Mouse (Mus musculus) intestine, postnatal 0 days (tissue): ENCODE data around the gene Scarf2. TPM values are rescaled to one million over a fixed set of nuclear protein-coding genes. Genes with fewer than 3 reads are reported as not detected.

ENCODE experiments used
- ATAC-seq: fragments of 200-750 bp; cut with Nextera tagmentation; 2 replicates; pipeline ENCODE4 v1.8.0; 2017; ENCODE audit warnings: mild to moderate bottlenecking, moderate TSS enrichment, moderate library complexity
- H3K27ac ChIP-seq: fragments of 300-500 bp; sonication (generic); 2 replicates; pipeline ENCODE4 v1.5.1; 2014; ENCODE audit warnings: mild to moderate bottlenecking, low read depth, low read length, moderate library complexity
- H3K27me3 ChIP-seq: fragments of 300-500 bp; sonication (generic); replicated peaks from 2 replicates; pipeline ENCODE4 v1.6.1; 2014; ENCODE audit warnings: low read length, mixed read lengths; ENCODE audit not compliant: control insufficient read depth, insufficient read depth
- H3K36me3 ChIP-seq: fragments of 300-500 bp; sonication (generic); 2 replicates; pipeline ENCODE4 v1.6.1; 2014; ENCODE audit warnings: mild to moderate bottlenecking, moderate library complexity; ENCODE audit not compliant: control insufficient read depth, insufficient read depth
- H3K4me1 ChIP-seq: fragments of 300-500 bp; sonication (generic); replicated peaks from 2 replicates; pipeline ENCODE4 v1.6.1; 2014; ENCODE audit warnings: antibody characterized with exemption, low read length, mixed read lengths; ENCODE audit not compliant: control insufficient read depth, insufficient read depth
- H3K4me2 ChIP-seq: fragments of 300-500 bp; sonication (generic); replicated peaks from 2 replicates; pipeline ENCODE4 v1.6.1; 2014; ENCODE audit warnings: low read depth, mild to moderate bottlenecking, moderate library complexity
- H3K4me3 ChIP-seq: fragments of 300-500 bp; sonication (generic); 2 replicates; pipeline ENCODE4 v1.5.1; 2014; ENCODE audit warnings: low read depth, low read length
- H3K9ac ChIP-seq: fragments of 300-500 bp; sonication (generic); 2 replicates; pipeline ENCODE4 v1.6.1; 2014; ENCODE audit warnings: mild to moderate bottlenecking, low read depth, low read length
- H3K9me3 ChIP-seq: fragments of 300-500 bp; sonication (generic); 2 replicates; pipeline ENCODE4 v1.6.1; 2016; ENCODE audit warnings: mixed run types; ENCODE audit not compliant: control insufficient read depth
- CTCF ChIP-seq: sonication (generic); IDR thresholded peaks from 2 replicates; pipeline ENCODE4 v1.5.1; 2016; ENCODE audit warnings: low read depth, mild to moderate bottlenecking, control low read depth, antibody characterized with exemption, moderate library complexity
- WGBS: fragments of 180-500 bp; shearing (Covaris S2); extraction: QIAGEN DNeasy Blood & Tissue Kit; methylation state at CpG from one replicate; pipeline ENCODE4 v1.1.7; 2014; 5-methylcytosine and 5-hydroxymethylcytosine counted together
- polyA plus RNA-seq: library from polyadenylated mRNA; unstranded; fragments of >200 nt; fragmentation: Nextera tagmentation; extraction: Ambion mirVana; gene quantifications from 2 replicates; pipeline ENCODE4 v1.2.1, GENCODE M21; 2015

Gene Scarf2
- 6.3 and 6.9 TPM in 2 replicates for polyA plus RNA-seq

- H3K9me3 ChIP-seq: no peaks in the 10 kb centered on the region
- 3% methylated on average over 73 of the region's 81 CpGs for WGBS
- peak; percentile 41 for ATAC-seq
Observed at GRCm38 (mm10) chr16:17796971-17797811, at the start of gene Scarf2. Gene Scarf2, plus strand, starts transcription at chr16:17797282.

GRCm38 (mm10) chr16:17753001-17753400 is 44.1 kb upstream of the Scarf2 start:
- no peak for TF ChIP-seq CTCF
- no peak overlapping the region for H3K9ac ChIP-seq
- no peak for ATAC-seq
- no peaks in the 10 kb centered on the region for H3K27me3 ChIP-seq
- H3K27ac ChIP-seq: no peak overlapping the region
- no peak overlapping the region for H3K4me2 ChIP-seq
- 14% methylated on average over 3 of the region's 3 CpGs for WGBS
- no peaks in the 10 kb centered on the region for H3K9me3 ChIP-seq
- no peak overlapping the region for H3K4me3 ChIP-seq
- no peaks in the 10 kb centered on the region for H3K36me3 ChIP-seq
- H3K4me1 ChIP-seq: no peaks in the 10 kb centered on the region

More at GRCm38 (mm10) chr16:17796971-17797811, at the start of gene Scarf2:
- peaks cover 12% of the 10 kb centered on the region for H3K36me3 ChIP-seq
- H3K9ac ChIP-seq: peak within 1 kb of the TSS; percentile 69
- H3K27ac ChIP-seq: peak within 1 kb of the TSS; percentile 77
- peak within 1 kb of the TSS; percentile 56 for H3K4me3 ChIP-seq
- peak within 1 kb of the TSS; percentile 73 for H3K4me2 ChIP-seq
- no peaks in the 10 kb centered on the region for H3K4me1 ChIP-seq
- H3K27me3 ChIP-seq: peaks cover 46% of the 10 kb centered on the region
- no peak for TF ChIP-seq CTCF

GRCm38 (mm10) chr16:17753686-17754085 is 43.4 kb upstream of the Scarf2 start:
- Histone ChIP-seq H3K27me3 (no peaks in the 10 kb centered on the region), H3K4me1 (0 out of 2 replicates have a peak, but pooled peaks cover 4% of the 10 kb centered on the region), H3K4me3 (no peak overlapping the region), H3K4me2 (no peak overlapping the region), H3K36me3 (no peaks in the 10 kb centered on the region), H3K27ac (no peak overlapping the region), H3K9me3 (no peaks in the 10 kb centered on the region), H3K9ac (no peak overlapping the region)
- no peak for ATAC-seq
- no peak for TF ChIP-seq CTCF
- WGBS: 60% methylated on average over 1 of the region's 1 CpGs

GRCm38 (mm10) chr16:17757756-17758155 is 39.3 kb upstream of the Scarf2 start:
- WGBS: 89% methylated on average over 1 of the region's 1 CpGs
- no peak for ATAC-seq

GRCm38 (mm10) chr16:17758902-17759301 is 38.2 kb upstream of the Scarf2 start:
- Histone ChIP-seq H3K4me3 (peak overlapping the region; percentile 42), H3K27me3 (no peaks in the 10 kb centered on the region), H3K4me1 (peaks cover 5% of the 10 kb centered on the region; the same call in 1 of the 2 replicates), H3K27ac (peak overlapping the region; percentile 94), H3K9ac (peak overlapping the region; percentile 71; the same call in 1 of the 2 replicates), H3K9me3 (no peaks in the 10 kb centered on the region), H3K4me2 (peak overlapping the region; percentile 83), H3K36me3 (no peaks in the 10 kb centered on the region)
- ATAC-seq: peak; percentile 76
- TF ChIP-seq CTCF: no peak
- 10% methylated on average over 9 of the region's 9 CpGs for WGBS

More at GRCm38 (mm10) chr16:17757756-17758155, 39.3 kb upstream of the Scarf2 start:
- H3K9me3 ChIP-seq: no peaks in the 10 kb centered on the region
- no peaks in the 10 kb centered on the region for H3K36me3 ChIP-seq
- H3K4me1 ChIP-seq: peaks cover 5% of the 10 kb centered on the region; the same call in 1 of the 2 replicates
- TF ChIP-seq CTCF: no peak
- no peak overlapping the region for H3K4me2 ChIP-seq
- no peak overlapping the region for H3K9ac ChIP-seq
- H3K27me3 ChIP-seq: no peaks in the 10 kb centered on the region
- 0 out of 2 replicates have a peak overlapping the region, but pooled peaks have one; percentile 94 for H3K27ac ChIP-seq
- no peak overlapping the region for H3K4me3 ChIP-seq

GRCm38 (mm10) chr16:17759344-17759773 is 37.7 kb upstream of the Scarf2 start, which contains the start of gene Klhl22:
Gene Klhl22, plus strand, starts transcription at chr16:17759618.
- under 1% methylated on average over 26 of the region's 28 CpGs for WGBS
- peak within 1 kb of the TSS; percentile 94 for H3K27ac ChIP-seq
- H3K36me3 ChIP-seq: no peaks in the 10 kb centered on the region
- peak within 1 kb of the TSS; percentile 71 for H3K9ac ChIP-seq
- H3K27me3 ChIP-seq: no peaks in the 10 kb centered on the region
- TF ChIP-seq CTCF: no peak
- peaks cover 5% of the 10 kb centered on the region for H3K4me1 ChIP-seq
- peak; percentile 73 for ATAC-seq
- peak within 1 kb of the TSS; percentile 83 for H3K4me2 ChIP-seq
- H3K9me3 ChIP-seq: no peaks in the 10 kb centered on the region
- H3K4me3 ChIP-seq: peak within 1 kb of the TSS; percentile 42
